Mouse (Mus musculus): ENCODE measurements at regions not wholly inside any gene's neighbourhood (a gene's known extent, or its start where the extent isn't known, plus 50 kb on each side); places are given as distances from the start of the nearest gene placed in this dataset.

DNA sequence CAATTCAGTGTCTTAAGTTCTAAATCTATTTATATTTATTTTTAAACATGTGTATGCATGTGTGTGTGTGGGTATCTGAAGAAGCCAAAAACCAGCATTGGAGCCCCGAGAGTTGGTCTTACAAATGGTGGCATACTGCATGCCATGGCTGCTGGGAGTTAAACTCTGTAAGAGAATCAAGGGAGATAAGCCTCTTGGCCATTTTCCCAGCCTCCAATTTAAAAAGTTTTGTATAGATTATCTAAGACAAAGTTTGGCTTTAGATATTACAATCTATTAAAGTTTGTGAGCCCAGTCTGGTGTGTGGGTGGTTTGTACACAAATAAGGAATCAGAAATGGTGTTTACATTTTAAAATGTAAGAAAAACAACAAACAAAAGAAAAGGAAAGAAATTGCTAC, 343.2 kb upstream of the Marcks start:
- no peaks in the 10 kb centered on the region for H3K9me3 ChIP-seq (ENCODE audit: low read length)
- H3K9ac ChIP-seq (replicated peaks; ENCODE audit: low read depth), result no peak overlapping the region
- ATAC-seq (no peak), DNase-seq (ENCODE audit: low spot score) (no peak)
- no peak overlapping the region for H3K4me2 ChIP-seq (replicated peaks; ENCODE audit: low read depth, low read length)
- H3K4me3 ChIP-seq (ENCODE audit: low read depth, low read length), result no peak overlapping the region
- no peak overlapping the region for H3K27ac ChIP-seq (ENCODE audit: low read length)
- H3K4me1 ChIP-seq (ENCODE audit: insufficient read depth, low read depth, low read length), result no peaks in the 10 kb centered on the region
- H3K36me3 ChIP-seq (ENCODE audit: insufficient read depth, low read length), result no peaks in the 10 kb centered on the region
- no peaks in the 10 kb centered on the region for H3K27me3 ChIP-seq (replicated peaks; ENCODE audit: insufficient read depth, low read length)
- TF ChIP-seq CTCF (IDR thresholded peaks at IDR 0.05), result no peak
- no peak for TF ChIP-seq EP300 (IDR thresholded peaks at IDR 0.05)
- 54% methylated on average over 1 of the region's 1 CpGs for WGBS

DNA sequence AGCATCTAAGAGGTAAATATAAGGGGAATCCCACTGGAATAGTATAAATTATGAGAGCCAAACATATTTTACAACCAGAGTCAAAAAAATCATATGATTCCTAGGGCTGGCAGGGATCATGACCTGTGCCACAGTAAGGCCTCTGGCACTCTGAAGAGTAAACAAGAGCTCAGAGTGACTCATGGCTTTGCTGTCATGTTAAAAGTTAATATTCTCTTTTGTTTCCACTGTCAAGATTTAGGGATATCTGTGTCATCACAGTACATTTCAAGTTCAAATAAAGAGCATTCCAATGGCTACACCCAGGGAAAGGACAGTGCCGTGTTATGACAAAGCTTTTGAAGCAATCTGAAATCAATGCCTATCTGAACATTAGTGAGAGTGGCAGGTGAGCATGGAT, 341.6 kb upstream of the Marcks start:
- DNase-seq (ENCODE audit: low spot score), result no peak
- Histone ChIP-seq H3K4me2 (replicated peaks; ENCODE audit: low read depth, low read length) (no peak overlapping the region), H3K36me3 (ENCODE audit: insufficient read depth, low read length) (no peaks in the 10 kb centered on the region), H3K27me3 (replicated peaks; ENCODE audit: insufficient read depth, low read length) (no peaks in the 10 kb centered on the region), H3K4me1 (ENCODE audit: insufficient read depth, low read depth, low read length) (no peaks in the 10 kb centered on the region), H3K27ac (ENCODE audit: low read length) (no peak overlapping the region), H3K9ac (replicated peaks; ENCODE audit: low read depth) (no peak overlapping the region), H3K4me3 (ENCODE audit: low read depth, low read length) (no peak overlapping the region), H3K9me3 (ENCODE audit: low read length) (no peaks in the 10 kb centered on the region)
- TF ChIP-seq CTCF (IDR thresholded peaks at IDR 0.05) (no peak), EP300 (IDR thresholded peaks at IDR 0.05) (no peak)
- WGBS, result 49% methylated on average over 1 of the region's 1 CpGs
- no peak for ATAC-seq

DNA sequence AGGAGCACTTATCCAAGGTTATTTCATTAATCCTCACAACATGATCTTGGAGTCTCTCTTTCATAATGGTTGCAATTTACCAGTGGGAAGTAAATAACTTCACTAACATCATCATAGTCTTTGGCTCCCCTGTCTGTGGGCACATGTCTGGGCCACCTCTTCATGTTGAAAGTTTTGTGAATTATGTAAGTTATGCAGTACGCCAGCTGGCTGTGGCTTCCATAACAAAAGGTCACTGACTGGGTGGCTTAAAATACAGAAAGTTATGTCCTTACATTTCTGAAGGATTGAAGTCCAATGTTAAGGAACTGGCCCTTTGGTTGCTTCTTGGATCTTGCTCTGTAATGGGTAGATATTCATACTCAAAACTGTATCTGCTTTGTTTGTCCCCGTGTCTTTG, 339.4 kb upstream of the Marcks start:
- no peaks in the 10 kb centered on the region for H3K4me1 ChIP-seq (ENCODE audit: insufficient read depth, low read depth, low read length)
- no peak overlapping the region for H3K4me3 ChIP-seq (ENCODE audit: low read depth, low read length)
- DNase-seq (ENCODE audit: low spot score), result peak; percentile 29
- WGBS, result 70% methylated on average over 2 of the region's 2 CpGs
- no peak overlapping the region for H3K4me2 ChIP-seq (replicated peaks; ENCODE audit: low read depth, low read length)
- H3K27ac ChIP-seq (ENCODE audit: low read length), result no peak overlapping the region
- H3K9me3 ChIP-seq (ENCODE audit: low read length), result no peaks in the 10 kb centered on the region
- no peaks in the 10 kb centered on the region for H3K36me3 ChIP-seq (ENCODE audit: insufficient read depth, low read length)
- no peak for TF ChIP-seq EP300 (IDR thresholded peaks at IDR 0.05)
- TF ChIP-seq CTCF (IDR thresholded peaks at IDR 0.05), result no peak
- H3K9ac ChIP-seq (replicated peaks; ENCODE audit: low read depth), result no peak overlapping the region
- no peaks in the 10 kb centered on the region for H3K27me3 ChIP-seq (replicated peaks; ENCODE audit: insufficient read depth, low read length)
- no peak for ATAC-seq

DNA sequence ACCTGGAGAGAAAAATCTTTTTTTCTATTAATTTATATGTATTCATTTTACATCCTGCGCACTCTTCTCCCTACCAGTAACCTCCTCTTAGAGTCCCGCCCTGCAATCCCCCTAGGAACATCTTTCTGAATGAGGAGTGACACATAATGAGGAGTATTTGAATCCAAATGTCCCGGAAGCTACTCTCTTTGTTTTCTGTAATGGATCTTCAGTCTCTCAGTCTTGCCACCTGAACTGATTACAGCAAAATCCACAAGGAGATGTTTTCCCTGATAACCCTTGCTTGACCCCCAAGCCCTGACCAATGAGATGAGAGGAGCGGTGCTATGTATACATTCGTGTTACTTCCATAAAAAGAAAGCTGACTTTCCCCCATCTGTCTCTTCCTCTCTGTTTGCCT, 334.4 kb upstream of the Marcks start:
- H3K27ac ChIP-seq (ENCODE audit: low read length), result no peak overlapping the region
- DNase-seq (ENCODE audit: low spot score) (no peak), ATAC-seq (no peak)
- 69% methylated on average over 5 of the region's 5 CpGs for WGBS
- H3K9ac ChIP-seq (replicated peaks; ENCODE audit: low read depth), result no peak overlapping the region
- H3K27me3 ChIP-seq (replicated peaks; ENCODE audit: insufficient read depth, low read length), result no peaks in the 10 kb centered on the region
- no peak overlapping the region for H3K4me3 ChIP-seq (ENCODE audit: low read depth, low read length)
- H3K4me2 ChIP-seq (replicated peaks; ENCODE audit: low read depth, low read length), result no peak overlapping the region
- no peaks in the 10 kb centered on the region for H3K36me3 ChIP-seq (ENCODE audit: insufficient read depth, low read length)
- no peaks in the 10 kb centered on the region for H3K4me1 ChIP-seq (ENCODE audit: insufficient read depth, low read depth, low read length)
- TF ChIP-seq EP300 (IDR thresholded peaks at IDR 0.05) (no peak), CTCF (IDR thresholded peaks at IDR 0.05) (no peak)
- H3K9me3 ChIP-seq (ENCODE audit: low read length), result no peaks in the 10 kb centered on the region

DNA sequence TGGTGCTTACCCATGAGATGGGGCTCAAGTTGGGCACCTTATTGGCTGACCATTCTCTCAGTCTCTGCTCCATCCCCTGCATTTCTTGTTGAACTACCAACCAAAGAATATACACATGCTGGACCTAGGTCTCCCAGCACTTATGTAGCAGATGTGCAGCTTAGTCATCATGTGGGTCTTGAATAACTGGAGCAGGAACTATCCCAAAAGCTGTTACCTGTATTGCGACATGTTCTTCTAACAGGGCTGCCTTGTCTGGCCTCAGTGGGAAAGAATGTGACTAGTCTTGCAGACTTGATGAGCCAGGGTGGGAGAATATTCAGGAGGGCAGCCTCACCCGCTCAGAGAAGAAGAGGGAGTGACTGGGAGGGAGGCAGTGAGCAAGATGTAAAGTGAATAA, 318.7 kb upstream of the Marcks start:
- Histone ChIP-seq H3K27me3 (replicated peaks; ENCODE audit: insufficient read depth, low read length) (no peaks in the 10 kb centered on the region), H3K27ac (ENCODE audit: low read length) (no peak overlapping the region), H3K4me3 (ENCODE audit: low read depth, low read length) (no peak overlapping the region), H3K9me3 (ENCODE audit: low read length) (no peaks in the 10 kb centered on the region), H3K9ac (replicated peaks; ENCODE audit: low read depth) (no peak overlapping the region), H3K4me2 (replicated peaks; ENCODE audit: low read depth, low read length) (no peak overlapping the region), H3K4me1 (ENCODE audit: insufficient read depth, low read depth, low read length) (no peaks in the 10 kb centered on the region), H3K36me3 (ENCODE audit: insufficient read depth, low read length) (no peaks in the 10 kb centered on the region)
- TF ChIP-seq CTCF (IDR thresholded peaks at IDR 0.05) (no peak), EP300 (IDR thresholded peaks at IDR 0.05) (no peak)
- no peak for DNase-seq (ENCODE audit: low spot score)
- WGBS, result 82% methylated on average over 2 of the region's 2 CpGs
- ATAC-seq, result no peak

DNA sequence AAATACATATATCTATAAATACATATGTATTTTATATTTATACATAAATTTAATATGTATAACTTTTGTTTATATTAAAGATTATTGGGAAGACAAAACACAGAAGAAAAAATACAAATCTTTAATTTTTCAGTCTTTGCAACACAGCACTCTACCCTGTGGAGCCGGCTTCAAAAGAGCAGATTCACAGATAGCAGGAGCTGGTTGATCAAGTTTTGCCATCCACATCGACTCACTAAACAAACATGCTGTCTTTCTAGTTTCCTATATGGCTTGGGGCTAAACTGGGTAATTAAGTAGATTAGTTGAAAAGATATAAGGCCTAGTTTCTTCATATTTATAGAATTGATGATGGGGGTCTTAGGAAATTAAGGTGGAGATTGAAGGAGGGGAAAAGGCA, 311.2 kb upstream of the Marcks start:
- H3K9me3 ChIP-seq (ENCODE audit: low read length), result no peaks in the 10 kb centered on the region
- H3K4me3 ChIP-seq (ENCODE audit: low read depth, low read length), result no peak overlapping the region
- no peak for ATAC-seq
- H3K27ac ChIP-seq (ENCODE audit: low read length), result no peak overlapping the region
- WGBS, result 62% methylated on average over 2 of the region's 2 CpGs
- no peaks in the 10 kb centered on the region for H3K27me3 ChIP-seq (replicated peaks; ENCODE audit: insufficient read depth, low read length)
- no peaks in the 10 kb centered on the region for H3K36me3 ChIP-seq (ENCODE audit: insufficient read depth, low read length)
- TF ChIP-seq EP300 (IDR thresholded peaks at IDR 0.05) (no peak), CTCF (IDR thresholded peaks at IDR 0.05) (no peak)
- no peak overlapping the region for H3K4me2 ChIP-seq (replicated peaks; ENCODE audit: low read depth, low read length)
- no peaks in the 10 kb centered on the region for H3K4me1 ChIP-seq (ENCODE audit: insufficient read depth, low read depth, low read length)
- H3K9ac ChIP-seq (replicated peaks; ENCODE audit: low read depth), result no peak overlapping the region
- no peak for DNase-seq (ENCODE audit: low spot score)
